Mouse (Mus musculus) G1E (cell line): ENCODE results near the gene Zfp503.

Source experiments
- CTCF ChIP-seq: IDR thresholded peaks from 2 replicates; pipeline ENCODE4 v1.5.1; 2012; ENCODE audit warnings: low read depth, low read length, inconsistent platforms, mixed read lengths
- GATA1 ChIP-seq: IDR thresholded peaks from 2 replicates; pipeline ENCODE4 v1.6.1; 2012; ENCODE audit warnings: borderline replicate concordance, low read length, inconsistent platforms, mixed read lengths
- POLR2AphosphoS5 ChIP-seq: IDR thresholded peaks from 2 replicates; pipeline ENCODE4 v1.6.1; 2012; ENCODE audit warnings: low read depth, low read length, inconsistent platforms; ENCODE audit not compliant: insufficient replicate concordance
- TAL1 ChIP-seq: conservative IDR thresholded peaks from 2 replicates; pipeline ENCODE4 v1.6.1; 2012; ENCODE audit warnings: low read depth, low read length, inconsistent platforms, mixed read lengths

- TF ChIP-seq CTCF (no peak), GATA1 (no peak), TAL1 (no peak), POLR2AphosphoS5 (no peak)
Observed at GRCm38 (mm10) chr14:21982592-21983310, 6.7 kb downstream of the Zfp503 start.
